Mouse (Mus musculus) intestine, embryonic 15.5 days (tissue): ENCODE results near the gene Gm31571. TPM values are rescaled to one million over a fixed set of nuclear protein-coding genes. Genes with fewer than 3 reads are reported as not detected.
"Not testable (repeated sequence)": the region's sequence is repeated elsewhere in the genome, so short reads cannot be mapped to it uniquely, and the experiment has no call there.

ENCODE experiments used
- ATAC-seq: fragments of 200-750 bp; cut with Nextera tagmentation; 2 replicates; pipeline ENCODE4 v1.8.0; 2017; ENCODE audit warnings: moderate TSS enrichment, moderate library complexity
- H3K27ac ChIP-seq: fragments of 300-500 bp; sonication (generic); 2 replicates; pipeline ENCODE4 v1.5.1; 2015; ENCODE audit warnings: mild to moderate bottlenecking, inconsistent platforms
- H3K27me3 ChIP-seq: fragments of 300-500 bp; sonication (generic); replicated peaks from 2 replicates; pipeline ENCODE4 v1.6.1; 2015; ENCODE audit warnings: inconsistent platforms
- H3K36me3 ChIP-seq: fragments of 300-500 bp; sonication (generic); 2 replicates; pipeline ENCODE4 v1.6.1; 2015; ENCODE audit warnings: inconsistent platforms
- H3K4me1 ChIP-seq: fragments of 300-500 bp; sonication (generic); replicated peaks from 2 replicates; pipeline ENCODE4 v1.6.1; 2015; ENCODE audit warnings: inconsistent platforms
- H3K4me2 ChIP-seq: fragments of 300-500 bp; sonication (generic); replicated peaks from 2 replicates; pipeline ENCODE4 v1.6.1; 2015; ENCODE audit warnings: mild to moderate bottlenecking, inconsistent platforms
- H3K4me3 ChIP-seq: fragments of 300-500 bp; sonication (generic); replicated peaks from 2 replicates; pipeline ENCODE4 v1.5.1; 2015; ENCODE audit warnings: inconsistent platforms
- H3K9ac ChIP-seq: fragments of 300-500 bp; sonication (generic); 2 replicates; pipeline ENCODE4 v1.6.1; 2015; ENCODE audit warnings: inconsistent platforms
- H3K9me3 ChIP-seq: fragments of 300-500 bp; sonication (generic); 2 replicates; pipeline ENCODE4 v1.6.1; 2016; ENCODE audit warnings: inconsistent platforms
- WGBS: fragments of 180-500 bp; shearing (Covaris S2); methylation state at CpG from one replicate; pipeline ENCODE4 v1.1.7; 2015; 5-methylcytosine and 5-hydroxymethylcytosine counted together
- polyA plus RNA-seq: library from polyadenylated mRNA; unstranded; fragments of >200 nt; fragmentation: Nextera tagmentation; extraction: Ambion mirVana; gene quantifications from 2 replicates; pipeline ENCODE4 v1.2.1, GENCODE M21; 2015

Gene Gm31571
- not detected in 2 replicates for polyA plus RNA-seq

DNA sequence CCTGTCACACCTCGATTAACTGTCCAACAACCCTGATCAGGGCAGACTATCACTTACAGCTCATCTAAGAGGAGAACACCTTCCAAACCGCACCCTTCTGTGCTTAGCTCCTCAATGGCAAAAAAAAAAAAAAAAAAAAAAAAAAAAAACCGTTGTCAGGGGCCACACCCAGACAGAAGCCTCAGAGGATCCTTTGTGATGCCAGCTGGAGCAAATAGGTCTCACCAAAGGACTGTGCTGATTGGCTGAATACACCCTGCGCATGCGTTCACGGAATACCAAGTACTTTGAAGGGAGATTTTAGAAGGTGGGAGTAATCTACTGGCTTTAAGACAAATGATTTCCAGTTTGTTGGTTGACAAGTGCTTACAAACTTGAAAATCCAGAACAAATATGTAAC is at the start of gene Gm31571:
Gm31571 (minus strand) TSS at position 101 of the 400 bp plus-strand sequence.
- H3K9me3 ChIP-seq, H3K4me3 ChIP-seq, H3K4me1 ChIP-seq, H3K27me3 ChIP-seq, H3K36me3 ChIP-seq, H3K27ac ChIP-seq, H3K4me2 ChIP-seq, H3K9ac ChIP-seq, ATAC-seq: not testable (repeated sequence)
- no CpG with 5 or more reads among the region's 6 CpGs for WGBS
